Mouse (Mus musculus): ENCODE measurements around the gene Lrguk. TPM values are rescaled to one million over a fixed set of nuclear protein-coding genes. Genes with fewer than 3 reads are reported as not detected.

Gene Lrguk
- polyA plus RNA-seq, 1 experiment from 2014 or later: 0.62 TPM

DNA sequence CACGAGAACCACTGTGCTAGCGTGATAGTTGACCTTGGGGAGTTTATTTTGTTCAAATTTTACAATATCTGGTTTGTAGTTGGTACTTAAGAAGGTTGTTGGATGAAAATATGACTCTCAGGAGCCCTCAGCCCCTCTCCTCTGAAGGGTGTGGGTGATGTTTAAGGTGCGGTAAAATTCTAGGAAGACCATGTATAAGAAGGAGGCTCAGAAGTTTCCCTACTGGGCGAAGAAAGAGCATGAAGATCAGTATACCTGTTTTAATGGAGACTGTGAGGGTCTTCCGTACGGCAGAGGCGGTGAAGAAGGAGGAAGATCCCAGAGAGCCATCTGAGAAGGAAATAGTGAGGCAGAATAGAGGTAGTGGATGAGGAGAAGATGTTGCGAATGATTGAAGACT lies 38.0 kb downstream of the Lrguk start:
- Histone ChIP-seq H3K36me3 (no peaks in the 10 kb centered on the region), H3K4me1 (peaks cover 11% of the 10 kb centered on the region), H3K4me2 (no peak overlapping the region), H3K9ac (no peak overlapping the region), H3K27me3 (replicated peaks) (no peaks in the 10 kb centered on the region), H3K27ac (replicated peaks) (no peak overlapping the region), H3K9me3 (peaks cover 5% of the 10 kb centered on the region; the same call in 1 of the 2 replicates), H3K4me3 (no peak overlapping the region)
- no peak for ATAC-seq (ENCODE audit: extremely low read depth, insufficient number of reproducible peaks, low FRiP score, low TSS enrichment)
- 90% methylated on average over 8 of the region's 8 CpGs for WGBS

DNA sequence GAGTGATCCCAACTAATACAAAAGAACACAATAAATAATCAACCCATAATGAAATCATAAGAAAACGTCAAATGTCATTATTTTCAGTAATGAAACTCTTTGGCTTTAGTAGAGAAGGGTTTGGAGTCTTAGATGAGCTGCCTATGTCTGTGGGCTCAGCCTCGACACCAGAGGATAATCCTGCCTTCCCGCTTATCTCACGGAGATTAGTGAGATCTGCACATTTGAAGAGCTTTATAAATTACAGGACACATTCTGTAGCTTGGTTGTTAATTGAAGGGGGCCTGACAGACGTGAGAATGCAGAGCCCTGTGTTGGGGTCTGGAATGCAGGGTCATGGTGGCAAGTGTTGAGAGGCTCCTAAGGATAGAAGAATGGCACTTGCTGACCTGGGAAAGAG lies 42.7 kb downstream of the Lrguk start:
- 38% methylated on average over 5 of the region's 5 CpGs for WGBS
- no peaks in the 10 kb centered on the region; the same call in 1 of the 2 replicates for H3K9me3 ChIP-seq
- ATAC-seq (ENCODE audit: extremely low read depth, insufficient number of reproducible peaks, low FRiP score, low TSS enrichment): no peak
- H3K9ac ChIP-seq: no peak overlapping the region
- H3K27ac ChIP-seq (replicated peaks): no peak overlapping the region
- H3K4me3 ChIP-seq: no peak overlapping the region
- no peaks in the 10 kb centered on the region for H3K27me3 ChIP-seq (replicated peaks)
- no peaks in the 10 kb centered on the region for H3K36me3 ChIP-seq
- H3K4me1 ChIP-seq: peaks cover 8% of the 10 kb centered on the region
- H3K4me2 ChIP-seq: no peak overlapping the region

DNA sequence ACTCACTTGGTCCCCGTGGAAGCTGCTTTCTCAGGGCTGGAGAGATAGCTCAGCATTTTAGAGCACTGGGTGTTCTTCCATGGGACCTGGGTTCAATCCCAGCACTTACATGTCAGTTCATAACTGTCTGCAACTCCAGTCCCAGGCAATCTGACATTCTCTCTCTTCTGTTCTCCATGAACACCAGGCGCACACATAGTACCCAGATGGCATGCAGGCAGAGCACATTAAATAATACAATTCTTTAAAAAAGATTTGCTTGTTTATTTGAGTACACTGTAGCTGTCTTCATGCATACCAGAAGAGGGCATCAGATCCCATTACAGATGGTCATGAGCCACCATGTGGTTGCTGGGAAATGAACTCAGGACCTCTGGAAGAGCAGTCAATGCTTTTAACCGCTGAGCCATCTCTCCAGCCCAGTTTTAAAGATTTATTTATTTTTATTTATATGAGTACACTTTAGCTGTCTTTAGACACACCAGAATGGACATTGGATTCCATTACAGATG lies 44.7 kb downstream of the Lrguk start:
- Histone ChIP-seq H3K4me2 (no peak overlapping the region), H3K36me3 (no peaks in the 10 kb centered on the region), H3K9me3 (no peaks in the 10 kb centered on the region; the same call in 1 of the 2 replicates), H3K27ac (replicated peaks) (no peak overlapping the region), H3K4me3 (no peak overlapping the region), H3K4me1 (peaks cover 8% of the 10 kb centered on the region), H3K27me3 (replicated peaks) (no peaks in the 10 kb centered on the region), H3K9ac (no peak overlapping the region)
- ATAC-seq (ENCODE audit: extremely low read depth, insufficient number of reproducible peaks, low FRiP score, low TSS enrichment): no peak
- 72% methylated on average over 3 of the region's 3 CpGs for WGBS

DNA sequence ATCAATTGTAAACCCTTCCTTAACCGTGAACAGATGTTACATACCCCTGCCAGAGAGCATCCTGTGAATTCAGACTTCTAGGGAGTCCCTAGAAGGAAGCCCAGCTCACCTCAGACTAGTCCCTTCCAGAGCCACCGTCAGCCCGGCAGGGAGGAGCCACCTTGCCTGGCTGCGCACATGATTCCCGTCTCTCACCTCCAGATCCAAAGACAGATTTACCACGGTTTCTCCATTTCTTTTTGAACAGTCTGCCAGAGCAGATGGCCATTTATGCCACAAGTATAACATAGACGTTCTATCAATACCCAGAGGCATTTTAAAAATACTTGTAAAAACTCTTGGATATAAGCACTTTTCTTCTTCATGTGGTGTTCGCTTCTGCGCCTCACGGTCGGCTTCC lies 46.3 kb downstream of the Lrguk start:
- H3K4me2 ChIP-seq: no peak overlapping the region
- H3K9ac ChIP-seq: no peak overlapping the region
- no peak overlapping the region for H3K4me3 ChIP-seq
- H3K4me1 ChIP-seq: peaks cover 8% of the 10 kb centered on the region
- H3K9me3 ChIP-seq: no peaks in the 10 kb centered on the region; the same call in 1 of the 2 replicates
- 81% methylated on average over 11 of the region's 11 CpGs for WGBS
- no peaks in the 10 kb centered on the region for H3K36me3 ChIP-seq
- H3K27me3 ChIP-seq (replicated peaks): no peaks in the 10 kb centered on the region
- no peak overlapping the region for H3K27ac ChIP-seq (replicated peaks)
- ATAC-seq (ENCODE audit: extremely low read depth, insufficient number of reproducible peaks, low FRiP score, low TSS enrichment): no peak

GRCm38 (mm10) chr6:34083471-34083870 lies 54.2 kb downstream of the Lrguk start:
- no peak for ATAC-seq (ENCODE audit: extremely low read depth, insufficient number of reproducible peaks, low FRiP score, low TSS enrichment)
- no peak overlapping the region for H3K4me3 ChIP-seq
- H3K4me1 ChIP-seq: 0 out of 2 replicates have a peak, but pooled peaks cover 8% of the 10 kb centered on the region
- no peaks in the 10 kb centered on the region for H3K27me3 ChIP-seq (replicated peaks)
- H3K27ac ChIP-seq (replicated peaks): no peak overlapping the region
- H3K36me3 ChIP-seq: no peaks in the 10 kb centered on the region
- no peak overlapping the region for H3K4me2 ChIP-seq
- H3K9me3 ChIP-seq: no peaks in the 10 kb centered on the region
- 81% methylated on average over 5 of the region's 5 CpGs for WGBS
- no peak overlapping the region for H3K9ac ChIP-seq

DNA sequence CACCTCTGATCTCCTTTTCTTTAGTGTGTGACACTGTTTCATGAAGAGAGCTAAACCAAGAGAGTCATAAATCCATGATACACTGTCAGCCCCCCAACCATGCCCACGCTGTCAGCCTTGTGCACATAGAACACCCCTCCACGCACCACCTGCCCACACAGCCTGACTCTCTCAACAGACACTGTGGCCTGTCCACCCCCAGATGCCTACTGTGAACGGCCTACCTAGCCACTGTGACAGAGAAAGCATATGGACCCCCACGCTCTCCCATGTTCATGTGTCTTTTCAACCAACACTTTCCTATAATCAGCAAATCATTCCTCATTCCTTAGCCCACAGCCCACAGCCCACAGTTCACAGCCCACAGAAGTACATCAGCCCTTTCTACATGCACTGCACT lies 58.5 kb downstream of the Lrguk start:
- 74% methylated on average over 4 of the region's 4 CpGs for WGBS
- no peaks in the 10 kb centered on the region for H3K9me3 ChIP-seq
- no peaks in the 10 kb centered on the region for H3K27me3 ChIP-seq (replicated peaks)
- no peak overlapping the region for H3K27ac ChIP-seq (replicated peaks)
- H3K9ac ChIP-seq: no peak overlapping the region
- ATAC-seq (ENCODE audit: extremely low read depth, insufficient number of reproducible peaks, low FRiP score, low TSS enrichment): no peak
- no peaks in the 10 kb centered on the region for H3K36me3 ChIP-seq
- 0 out of 2 replicates have a peak, but pooled peaks cover 8% of the 10 kb centered on the region for H3K4me1 ChIP-seq
- H3K4me3 ChIP-seq: no peak overlapping the region
- H3K4me2 ChIP-seq: no peak overlapping the region

- 62% methylated on average over 3 of the region's 3 CpGs for WGBS
- Histone ChIP-seq H3K9ac (no peak overlapping the region), H3K4me3 (no peak overlapping the region), H3K27me3 (replicated peaks) (no peaks in the 10 kb centered on the region), H3K4me1 (0 out of 2 replicates have a peak, but pooled peaks cover 8% of the 10 kb centered on the region), H3K36me3 (no peaks in the 10 kb centered on the region), H3K27ac (replicated peaks) (no peak overlapping the region), H3K4me2 (no peak overlapping the region), H3K9me3 (no peaks in the 10 kb centered on the region)
- ATAC-seq (ENCODE audit: extremely low read depth, insufficient number of reproducible peaks, low FRiP score, low TSS enrichment): no peak
These were observed 59.7 kb downstream of the Lrguk start for GRCm38 (mm10) chr6:34088986-34089385.

GRCm38 (mm10) chr6:34091537-34091936 lies 62.3 kb downstream of the Lrguk start:
- Histone ChIP-seq H3K4me2 (no peak overlapping the region), H3K27me3 (replicated peaks) (no peaks in the 10 kb centered on the region), H3K4me3 (no peak overlapping the region), H3K36me3 (no peaks in the 10 kb centered on the region), H3K9me3 (no peaks in the 10 kb centered on the region), H3K9ac (no peak overlapping the region), H3K4me1 (no peaks in the 10 kb centered on the region), H3K27ac (replicated peaks) (no peak overlapping the region)
- no peak for ATAC-seq (ENCODE audit: extremely low read depth, insufficient number of reproducible peaks, low FRiP score, low TSS enrichment)
- 68% methylated on average over 3 of the region's 3 CpGs for WGBS

DNA sequence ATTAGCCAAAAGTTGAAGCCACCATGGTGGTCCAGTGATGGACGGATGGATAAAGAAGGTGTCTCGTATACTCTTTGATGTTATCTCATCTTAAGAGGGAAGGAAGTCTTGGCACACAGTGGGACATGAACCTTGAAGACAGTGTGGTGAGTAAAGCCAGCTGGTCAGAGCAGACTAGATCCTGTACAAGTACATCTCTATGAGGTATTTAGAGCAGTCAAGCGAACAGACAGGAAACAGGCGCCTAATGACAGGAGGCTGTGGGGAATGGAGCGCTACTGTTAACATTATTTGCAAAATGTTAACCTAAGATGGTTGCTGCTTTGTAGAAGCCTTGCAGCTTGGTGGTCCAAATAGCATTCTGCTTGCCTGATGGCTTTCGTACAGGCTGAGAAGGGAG lies 67.0 kb downstream of the Lrguk start:
- H3K27ac ChIP-seq (replicated peaks): no peak overlapping the region
- no peaks in the 10 kb centered on the region for H3K27me3 ChIP-seq (replicated peaks)
- no peak overlapping the region for H3K4me2 ChIP-seq
- H3K4me3 ChIP-seq: no peak overlapping the region
- H3K9me3 ChIP-seq: no peaks in the 10 kb centered on the region
- H3K9ac ChIP-seq: no peak overlapping the region
- ATAC-seq (ENCODE audit: extremely low read depth, insufficient number of reproducible peaks, low FRiP score, low TSS enrichment): no peak
- WGBS: 64% methylated on average over 6 of the region's 6 CpGs
- no peaks in the 10 kb centered on the region for H3K4me1 ChIP-seq
- no peaks in the 10 kb centered on the region for H3K36me3 ChIP-seq

- Histone ChIP-seq H3K27me3 (replicated peaks) (no peaks in the 10 kb centered on the region), H3K4me2 (no peak overlapping the region), H3K4me3 (no peak overlapping the region), H3K4me1 (0 out of 2 replicates have a peak, but pooled peaks cover 5% of the 10 kb centered on the region), H3K27ac (replicated peaks) (no peak overlapping the region), H3K9ac (no peak overlapping the region), H3K9me3 (no peaks in the 10 kb centered on the region), H3K36me3 (no peaks in the 10 kb centered on the region)
- ATAC-seq (ENCODE audit: extremely low read depth, insufficient number of reproducible peaks, low FRiP score, low TSS enrichment): no peak
- 85% methylated on average over 4 of the region's 4 CpGs for WGBS
These were observed 67.7 kb downstream of the Lrguk start for GRCm38 (mm10) chr6:34096905-34097304.

GRCm38 (mm10) chr6:34099725-34100124 lies 70.5 kb downstream of the Lrguk start:
- Histone ChIP-seq H3K4me1 (0 out of 2 replicates have a peak, but pooled peaks cover 6% of the 10 kb centered on the region), H3K27ac (replicated peaks) (no peak overlapping the region), H3K27me3 (replicated peaks) (no peaks in the 10 kb centered on the region), H3K9me3 (no peaks in the 10 kb centered on the region), H3K36me3 (no peaks in the 10 kb centered on the region), H3K4me3 (no peak overlapping the region), H3K4me2 (no peak overlapping the region), H3K9ac (no peak overlapping the region)
- WGBS: 84% methylated on average over 6 of the region's 6 CpGs
- ATAC-seq (ENCODE audit: extremely low read depth, insufficient number of reproducible peaks, low FRiP score, low TSS enrichment): no peak

Data from heart, embryonic 13.5 days (tissue).